Mouse (Mus musculus): ENCODE data around the gene Ano2. TPM values are rescaled to one million over a fixed set of nuclear protein-coding genes. Genes with fewer than 3 reads are reported as not detected.

The Ano2 gene
- polyA plus RNA-seq, 1 experiment from 2014 or later, result 0.25 TPM

DNA sequence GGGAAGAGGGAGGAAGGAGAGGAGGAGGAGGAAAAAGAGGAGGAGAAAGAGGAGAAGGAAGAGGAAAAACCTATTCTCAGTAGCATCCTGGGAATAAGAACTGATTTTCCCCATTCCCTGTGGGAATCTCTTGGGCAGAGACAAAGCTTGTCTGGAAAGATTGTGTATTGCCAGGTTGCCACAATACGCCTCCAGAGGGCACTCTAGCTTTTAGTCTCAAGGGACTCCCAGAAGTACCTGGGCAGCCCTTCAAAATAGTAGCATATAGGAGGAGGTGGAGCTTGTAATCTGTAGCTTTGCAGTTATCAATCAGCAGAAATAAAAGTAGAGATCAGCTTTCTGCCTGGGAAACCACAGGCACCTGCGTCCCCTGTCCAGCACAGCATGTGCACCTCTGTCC is 178.3 kb downstream of the Ano2 start:
- H3K27me3 ChIP-seq, result no peaks in the 10 kb centered on the region
- no peaks in the 10 kb centered on the region for H3K36me3 ChIP-seq
- no peaks in the 10 kb centered on the region for H3K4me1 ChIP-seq
- no peaks in the 10 kb centered on the region for H3K9me3 ChIP-seq (replicated peaks)
- H3K4me3 ChIP-seq, result no peak overlapping the region
- H3K9ac ChIP-seq, result no peak overlapping the region
- ATAC-seq (ENCODE audit: low FRiP score), result no peak
- no peak overlapping the region for H3K4me2 ChIP-seq (replicated peaks)
- WGBS, result 28% methylated on average over 2 of the region's 2 CpGs
- no peak overlapping the region for H3K27ac ChIP-seq

DNA sequence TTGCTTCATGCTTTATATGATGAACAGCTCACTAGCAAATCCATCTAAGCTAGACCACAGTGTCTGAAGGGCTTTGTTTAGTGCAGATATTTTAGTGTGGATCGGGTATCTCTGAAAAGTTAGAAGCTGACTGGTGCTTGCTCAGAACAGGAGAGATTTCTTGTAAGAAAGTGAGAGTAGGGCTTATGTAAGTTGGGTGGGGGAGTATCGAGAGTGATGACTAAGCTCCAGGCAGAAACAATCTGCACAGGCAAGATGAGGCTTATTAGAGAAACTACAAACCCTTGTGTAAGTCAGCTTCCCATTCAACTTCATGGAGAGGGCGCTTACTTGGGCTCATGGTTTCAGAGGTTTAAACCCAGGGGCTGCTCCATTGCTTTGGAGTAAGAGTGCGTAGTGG is 181.3 kb downstream of the Ano2 start:
- no peak overlapping the region for H3K4me3 ChIP-seq
- no peak for ATAC-seq (ENCODE audit: low FRiP score)
- no peaks in the 10 kb centered on the region for H3K4me1 ChIP-seq
- H3K9me3 ChIP-seq (replicated peaks), result no peaks in the 10 kb centered on the region
- H3K36me3 ChIP-seq, result no peaks in the 10 kb centered on the region
- no peak overlapping the region for H3K4me2 ChIP-seq (replicated peaks)
- 87% methylated on average over 4 of the region's 4 CpGs for WGBS
- no peaks in the 10 kb centered on the region for H3K27me3 ChIP-seq
- H3K9ac ChIP-seq, result no peak overlapping the region
- H3K27ac ChIP-seq, result no peak overlapping the region

DNA sequence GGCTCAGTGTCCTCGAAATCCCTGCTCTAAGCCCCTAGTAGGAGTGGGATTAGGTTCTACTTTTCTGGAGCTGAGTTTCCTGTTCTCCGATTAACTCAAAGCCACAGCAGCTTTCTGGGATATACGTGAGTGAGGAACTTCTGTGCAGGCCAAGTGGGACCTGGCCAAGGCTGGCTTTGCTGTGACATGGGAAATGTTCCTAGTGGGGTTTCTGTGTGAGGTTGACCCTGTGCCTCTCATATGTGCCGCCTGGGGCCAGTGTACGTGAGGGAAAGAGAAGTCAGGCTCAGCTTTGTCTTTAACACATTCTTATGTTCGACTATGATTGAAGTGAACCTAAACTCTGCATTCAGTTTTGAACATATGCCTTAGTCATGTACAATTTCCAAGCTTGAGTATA is 184.5 kb downstream of the Ano2 start:
- H3K36me3 ChIP-seq, result no peaks in the 10 kb centered on the region
- ATAC-seq (ENCODE audit: low FRiP score), result no peak
- H3K27ac ChIP-seq, result no peak overlapping the region
- no peak overlapping the region for H3K9ac ChIP-seq
- no peaks in the 10 kb centered on the region for H3K27me3 ChIP-seq
- H3K4me2 ChIP-seq (replicated peaks), result no peak overlapping the region
- H3K4me1 ChIP-seq, result no peaks in the 10 kb centered on the region
- no peak overlapping the region for H3K4me3 ChIP-seq
- WGBS, result 84% methylated on average over 6 of the region's 6 CpGs
- no peaks in the 10 kb centered on the region for H3K9me3 ChIP-seq (replicated peaks)

DNA sequence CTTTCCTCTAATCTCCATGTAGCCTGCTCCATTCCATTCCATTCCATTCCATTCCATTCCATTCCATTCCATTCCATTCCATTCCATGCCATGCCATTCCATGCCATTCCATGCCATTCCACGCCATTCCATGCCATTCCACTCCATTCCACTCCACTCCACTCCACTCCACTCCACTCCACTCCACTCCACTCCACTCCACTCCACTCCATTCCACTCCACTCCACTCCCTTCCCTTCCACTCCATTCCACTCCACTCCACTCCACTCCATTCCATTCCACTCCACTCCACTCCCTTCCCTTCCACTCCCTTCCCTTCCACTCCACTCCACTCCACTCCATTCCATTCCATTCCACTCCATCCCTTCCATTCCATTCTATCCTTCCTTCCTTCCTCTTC is 186.7 kb downstream of the Ano2 start:
- H3K4me1 ChIP-seq, result no peaks in the 10 kb centered on the region
- WGBS, result 91% methylated on average over 1 of the region's 1 CpGs
- no peaks in the 10 kb centered on the region for H3K36me3 ChIP-seq
- no peak overlapping the region for H3K4me2 ChIP-seq (replicated peaks)
- H3K4me3 ChIP-seq, result no peak overlapping the region
- ATAC-seq (ENCODE audit: low FRiP score), result no peak
- no peak overlapping the region for H3K9ac ChIP-seq
- no peak overlapping the region for H3K27ac ChIP-seq
- H3K27me3 ChIP-seq, result no peaks in the 10 kb centered on the region
- no peaks in the 10 kb centered on the region for H3K9me3 ChIP-seq (replicated peaks)

DNA sequence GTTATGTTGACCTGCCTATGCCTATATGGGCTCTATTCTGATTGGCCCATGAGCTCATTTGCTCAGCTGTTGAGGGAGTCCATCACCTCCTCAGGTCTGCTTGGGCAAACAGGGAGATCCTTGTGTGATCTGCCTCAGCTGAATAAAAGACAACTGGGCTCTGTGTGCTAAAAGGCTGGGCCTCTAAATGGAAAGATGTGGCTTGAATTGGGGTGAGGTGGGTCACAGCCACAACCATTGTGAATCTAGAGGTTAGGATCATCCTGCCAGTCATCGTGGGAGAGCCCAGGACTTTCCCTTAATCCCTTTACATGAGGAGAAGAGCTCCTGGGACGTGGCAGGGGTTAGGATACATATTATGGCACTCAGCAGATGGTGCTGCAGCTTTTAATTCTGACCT is 188.5 kb downstream of the Ano2 start:
- no peak overlapping the region for H3K4me2 ChIP-seq (replicated peaks)
- no peaks in the 10 kb centered on the region for H3K36me3 ChIP-seq
- H3K27ac ChIP-seq, result no peak overlapping the region
- ATAC-seq (ENCODE audit: low FRiP score), result no peak
- no peak overlapping the region for H3K4me3 ChIP-seq
- 74% methylated on average over 2 of the region's 2 CpGs for WGBS
- H3K9ac ChIP-seq, result no peak overlapping the region
- no peaks in the 10 kb centered on the region for H3K27me3 ChIP-seq
- H3K4me1 ChIP-seq, result no peaks in the 10 kb centered on the region
- no peaks in the 10 kb centered on the region for H3K9me3 ChIP-seq (replicated peaks)

DNA sequence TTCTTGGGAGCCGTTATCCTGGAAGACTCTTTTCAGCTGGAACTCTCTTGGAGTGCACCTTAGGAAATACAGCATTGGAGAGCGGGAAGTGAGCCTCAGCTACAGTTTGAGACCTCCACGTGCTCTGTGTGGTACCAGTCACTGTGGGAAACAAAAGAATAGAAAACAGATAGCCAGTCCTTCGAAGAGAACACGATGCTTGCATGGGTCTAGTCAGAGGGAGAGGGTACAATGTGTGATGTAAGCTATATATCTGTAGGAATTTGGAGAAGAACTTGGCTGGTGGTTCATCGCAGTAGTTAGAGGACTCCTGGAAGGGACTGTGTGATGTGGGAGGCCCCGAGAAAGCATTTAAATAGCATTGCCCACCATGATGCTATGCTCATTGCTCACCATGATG is 189.1 kb downstream of the Ano2 start:
- H3K4me2 ChIP-seq (replicated peaks), result no peak overlapping the region
- no peak overlapping the region for H3K4me3 ChIP-seq
- no peaks in the 10 kb centered on the region for H3K36me3 ChIP-seq
- H3K27me3 ChIP-seq, result no peaks in the 10 kb centered on the region
- no peaks in the 10 kb centered on the region for H3K9me3 ChIP-seq (replicated peaks)
- H3K9ac ChIP-seq, result no peak overlapping the region
- H3K27ac ChIP-seq, result no peak overlapping the region
- WGBS, result 88% methylated on average over 7 of the region's 7 CpGs
- ATAC-seq (ENCODE audit: low FRiP score), result no peak
- H3K4me1 ChIP-seq, result no peaks in the 10 kb centered on the region

DNA sequence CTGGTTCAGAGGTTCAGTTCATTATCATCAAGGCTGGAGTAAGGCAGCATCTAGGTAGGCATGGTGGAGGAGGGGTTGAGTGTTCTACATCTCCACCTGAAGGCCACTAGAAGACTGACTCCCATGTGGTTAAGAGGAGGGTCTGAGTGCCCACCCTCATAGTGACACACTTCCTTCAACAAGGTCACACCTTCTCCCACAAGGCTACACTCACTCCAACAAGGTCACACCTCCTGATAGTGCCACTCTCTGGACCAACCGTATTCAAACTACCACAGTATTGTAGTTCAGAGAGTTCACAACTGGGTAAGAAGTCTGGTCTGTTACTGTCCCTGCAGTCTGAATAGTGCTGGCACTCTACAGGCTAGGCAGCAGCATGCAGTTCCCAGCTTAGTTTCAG is 198.4 kb downstream of the Ano2 start:
- Histone ChIP-seq H3K27ac (no peak overlapping the region), H3K9me3 (replicated peaks) (no peaks in the 10 kb centered on the region; the same call in 1 of the 2 replicates), H3K36me3 (no peaks in the 10 kb centered on the region), H3K4me2 (replicated peaks) (no peak overlapping the region), H3K4me1 (no peaks in the 10 kb centered on the region), H3K27me3 (no peaks in the 10 kb centered on the region), H3K4me3 (no peak overlapping the region), H3K9ac (no peak overlapping the region)
- WGBS, result 97% methylated on average over 1 of the region's 1 CpGs
- ATAC-seq (ENCODE audit: low FRiP score), result no peak

DNA sequence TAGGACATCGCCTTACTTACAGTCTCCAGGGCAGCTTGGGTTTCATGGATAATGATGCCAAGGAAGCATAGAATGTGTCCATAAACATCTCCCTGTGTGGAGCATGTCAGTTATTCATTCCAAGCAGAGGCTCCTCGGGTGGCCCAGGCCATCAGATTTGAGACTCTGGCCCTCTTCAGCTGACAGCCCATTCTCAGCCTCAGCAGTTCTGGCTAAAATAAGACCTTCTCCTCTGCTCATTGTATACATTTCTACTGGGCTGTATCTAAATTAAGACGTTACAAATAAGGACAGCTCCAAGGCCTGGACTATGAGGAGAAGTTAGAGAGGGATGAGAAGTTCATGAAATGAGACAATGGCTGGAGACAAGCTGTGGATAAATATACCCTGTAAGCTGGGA is 204.1 kb downstream of the Ano2 start:
- Histone ChIP-seq H3K27me3 (no peaks in the 10 kb centered on the region), H3K4me2 (replicated peaks) (no peak overlapping the region), H3K4me1 (no peaks in the 10 kb centered on the region), H3K36me3 (no peaks in the 10 kb centered on the region), H3K9ac (no peak overlapping the region), H3K4me3 (no peak overlapping the region), H3K9me3 (replicated peaks) (no peaks in the 10 kb centered on the region), H3K27ac (no peak overlapping the region)
- 75% methylated on average over 3 of the region's 3 CpGs for WGBS
- ATAC-seq (ENCODE audit: low FRiP score), result no peak

DNA sequence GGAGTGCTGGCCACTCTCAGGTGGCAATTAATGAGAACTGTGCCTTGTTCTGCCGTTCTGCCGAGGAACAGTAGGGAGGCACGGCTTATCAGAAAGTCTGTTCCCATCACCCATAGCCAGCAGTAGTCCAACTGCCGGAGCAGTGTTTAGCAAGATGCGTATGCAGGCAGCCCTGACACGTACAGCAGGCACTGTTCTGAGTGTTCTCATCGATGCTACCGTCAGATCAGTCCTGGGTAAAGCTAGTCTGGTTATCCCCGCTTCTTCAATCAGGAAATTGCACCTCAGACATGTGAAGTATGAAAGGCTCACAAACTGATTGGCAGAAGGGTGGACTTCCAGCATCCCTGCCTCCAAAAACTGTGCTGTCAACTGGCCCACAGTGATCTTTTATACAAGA is 224.2 kb downstream of the Ano2 start:
- no peak for ATAC-seq (ENCODE audit: low FRiP score)
- 82% methylated on average over 9 of the region's 9 CpGs for WGBS
- H3K27ac ChIP-seq, result no peak overlapping the region
- no peak overlapping the region for H3K9ac ChIP-seq
- H3K4me2 ChIP-seq (replicated peaks), result no peak overlapping the region
- H3K9me3 ChIP-seq (replicated peaks), result no peaks in the 10 kb centered on the region
- H3K4me1 ChIP-seq, result no peaks in the 10 kb centered on the region
- no peaks in the 10 kb centered on the region for H3K36me3 ChIP-seq
- no peak overlapping the region for H3K4me3 ChIP-seq
- H3K27me3 ChIP-seq, result no peaks in the 10 kb centered on the region

DNA sequence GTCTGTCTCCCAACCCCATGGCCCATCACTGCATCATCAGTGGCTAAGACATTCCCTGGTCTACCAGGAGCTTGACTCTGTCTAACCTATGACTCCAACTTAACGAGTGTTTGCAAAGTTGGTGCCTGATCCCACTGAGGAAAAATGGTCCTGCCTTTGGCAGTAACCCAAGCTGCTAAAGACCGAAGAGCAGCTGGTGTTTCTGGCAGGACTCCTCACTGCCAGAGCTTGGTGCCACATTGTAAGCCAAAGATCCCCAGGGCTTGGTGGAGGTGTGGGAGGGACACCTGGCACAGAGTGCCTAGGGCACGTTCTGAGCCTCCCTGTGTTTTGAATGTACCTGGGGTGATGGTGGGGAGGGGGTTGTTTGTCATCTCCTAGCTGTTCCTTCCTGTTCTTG is 232.5 kb downstream of the Ano2 start:
- no peak for ATAC-seq (ENCODE audit: low FRiP score)
- 79% methylated on average over 3 of the region's 3 CpGs for WGBS
- H3K27me3 ChIP-seq, result no peaks in the 10 kb centered on the region
- no peak overlapping the region for H3K4me3 ChIP-seq
- no peak overlapping the region for H3K9ac ChIP-seq
- H3K9me3 ChIP-seq (replicated peaks), result no peaks in the 10 kb centered on the region
- no peak overlapping the region for H3K27ac ChIP-seq
- no peaks in the 10 kb centered on the region for H3K36me3 ChIP-seq
- H3K4me1 ChIP-seq, result no peaks in the 10 kb centered on the region
- H3K4me2 ChIP-seq (replicated peaks), result no peak overlapping the region

DNA sequence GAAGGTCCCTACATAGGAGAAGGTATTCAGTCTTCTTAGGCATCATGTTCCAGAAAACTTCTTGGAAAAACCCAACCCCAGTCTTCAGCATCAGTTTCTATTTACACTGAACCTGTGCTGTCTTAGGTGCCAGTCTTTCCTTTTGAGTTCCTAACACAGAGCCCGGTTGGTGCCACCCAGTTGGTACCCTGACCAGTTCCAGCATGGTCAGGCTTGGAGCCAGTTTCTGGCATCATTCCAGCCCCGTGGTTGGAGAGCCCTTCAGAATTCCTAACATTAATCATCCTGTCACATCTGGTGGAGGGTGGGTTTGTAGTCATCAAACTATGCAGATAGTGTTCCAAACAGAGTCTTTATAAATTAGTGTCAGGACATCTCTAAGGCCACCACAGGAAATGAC is 234.8 kb downstream of the Ano2 start:
- no peaks in the 10 kb centered on the region for H3K4me1 ChIP-seq
- no peaks in the 10 kb centered on the region for H3K27me3 ChIP-seq
- WGBS, result 58% methylated on average over 2 of the region's 2 CpGs
- H3K36me3 ChIP-seq, result no peaks in the 10 kb centered on the region
- H3K9ac ChIP-seq, result no peak overlapping the region
- no peak for ATAC-seq (ENCODE audit: low FRiP score)
- no peak overlapping the region for H3K4me2 ChIP-seq (replicated peaks)
- no peaks in the 10 kb centered on the region for H3K9me3 ChIP-seq (replicated peaks)
- no peak overlapping the region for H3K4me3 ChIP-seq
- no peak overlapping the region for H3K27ac ChIP-seq

DNA sequence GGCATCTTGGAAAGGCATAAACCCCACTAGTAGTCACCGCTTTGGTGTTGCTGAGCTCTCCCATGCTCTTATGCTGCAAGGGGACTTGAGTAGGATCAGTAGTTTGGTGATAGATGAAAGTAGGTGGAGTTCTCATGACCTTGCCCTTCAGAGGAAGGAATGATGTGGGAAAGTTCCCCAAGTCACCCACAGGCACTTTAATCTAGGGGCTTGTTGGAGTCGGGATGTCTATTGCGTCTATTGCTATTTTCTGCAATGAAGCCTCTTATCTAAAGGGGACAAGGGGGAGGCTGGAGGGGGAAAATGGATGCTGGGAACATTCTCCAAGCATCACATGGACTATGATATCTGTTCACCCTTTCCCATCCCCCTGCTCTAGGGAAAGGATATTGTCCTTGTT is 235.6 kb downstream of the Ano2 start:
- Histone ChIP-seq H3K4me1 (no peaks in the 10 kb centered on the region), H3K27me3 (no peaks in the 10 kb centered on the region), H3K4me3 (no peak overlapping the region), H3K36me3 (no peaks in the 10 kb centered on the region), H3K9ac (no peak overlapping the region), H3K27ac (no peak overlapping the region), H3K9me3 (replicated peaks) (no peaks in the 10 kb centered on the region), H3K4me2 (replicated peaks) (no peak overlapping the region)
- over 99% methylated on average over 3 of the region's 3 CpGs for WGBS
- no peak for ATAC-seq (ENCODE audit: low FRiP score)

DNA sequence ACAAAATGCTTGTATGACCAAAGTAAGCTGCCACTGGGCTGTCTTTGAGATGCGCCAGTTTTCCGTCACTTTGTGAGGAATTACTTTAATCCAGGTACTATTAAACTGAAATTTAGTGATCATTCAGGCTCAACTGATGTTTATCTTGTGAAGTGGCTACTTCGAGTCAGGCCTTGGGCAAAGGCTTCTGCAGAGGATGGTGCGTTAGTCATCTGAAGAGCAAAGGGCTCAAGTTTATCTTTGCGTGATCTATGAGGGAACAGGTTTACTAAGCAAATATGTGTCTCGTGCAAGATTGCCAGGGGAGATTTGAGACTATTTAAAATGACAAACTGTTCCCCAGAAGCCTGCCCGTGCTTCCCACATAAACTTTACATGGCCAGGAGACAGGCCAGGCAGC is 241.7 kb downstream of the Ano2 start:
- H3K9me3 ChIP-seq (replicated peaks), result no peaks in the 10 kb centered on the region
- no peak overlapping the region for H3K4me2 ChIP-seq (replicated peaks)
- ATAC-seq (ENCODE audit: low FRiP score), result no peak
- H3K36me3 ChIP-seq, result no peaks in the 10 kb centered on the region
- no peak overlapping the region for H3K27ac ChIP-seq
- H3K4me3 ChIP-seq, result no peak overlapping the region
- H3K9ac ChIP-seq, result no peak overlapping the region
- 88% methylated on average over 7 of the region's 7 CpGs for WGBS
- no peaks in the 10 kb centered on the region for H3K27me3 ChIP-seq
- no peaks in the 10 kb centered on the region for H3K4me1 ChIP-seq

DNA sequence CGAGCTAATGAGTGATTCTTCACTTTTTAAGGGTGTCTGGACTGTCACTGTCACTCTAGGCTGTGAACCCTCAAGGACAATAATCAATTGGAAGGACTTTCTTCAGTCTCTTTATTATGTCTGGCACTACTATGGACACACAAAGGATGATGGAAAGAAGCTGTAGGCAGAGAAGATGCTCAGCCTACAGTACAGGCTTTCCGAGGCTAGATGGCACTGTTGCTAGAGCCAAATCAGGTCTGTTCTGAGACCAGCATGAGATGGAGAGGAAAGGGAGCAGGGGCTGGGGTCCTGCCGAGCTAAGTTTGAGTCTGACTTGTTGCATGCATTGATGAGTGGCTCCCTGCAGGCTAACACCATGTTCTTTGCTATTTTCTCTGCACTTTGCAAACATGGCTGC is 264.7 kb downstream of the Ano2 start:
- Histone ChIP-seq H3K4me3 (no peak overlapping the region), H3K9me3 (replicated peaks) (no peaks in the 10 kb centered on the region), H3K4me1 (no peaks in the 10 kb centered on the region), H3K27ac (no peak overlapping the region), H3K9ac (no peak overlapping the region), H3K27me3 (no peaks in the 10 kb centered on the region), H3K4me2 (replicated peaks) (no peak overlapping the region), H3K36me3 (no peaks in the 10 kb centered on the region)
- no peak for ATAC-seq (ENCODE audit: low FRiP score)
- 24% methylated on average over 3 of the region's 3 CpGs for WGBS

Measured in hindbrain, embryonic 12.5 days (tissue).